In the genomic region with DNA sequence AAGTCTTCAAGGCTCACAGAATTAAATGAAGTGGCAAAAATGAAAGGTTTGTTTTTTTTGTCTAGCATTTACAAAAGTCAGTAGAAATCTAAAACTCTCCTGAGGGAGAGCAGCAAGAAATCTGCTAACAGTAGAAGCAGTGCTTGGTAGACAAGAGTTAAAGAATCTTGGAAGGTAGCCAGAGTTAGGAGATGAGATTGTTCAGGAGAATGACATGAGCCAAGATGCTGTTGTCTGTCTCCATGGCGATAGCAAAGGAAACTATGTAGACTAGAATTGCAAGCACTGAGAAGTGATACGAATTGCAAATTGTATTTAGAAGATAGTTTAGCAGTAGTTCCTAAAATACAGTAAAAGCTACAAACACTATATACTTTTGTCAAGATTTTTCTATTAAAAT, we compare ENCODE assay signal across 14 mouse cellular contexts. TPM values are rescaled to one million over a fixed set of nuclear protein-coding genes. Genes with fewer than 3 reads are reported as not detected.
DNase-seq lines count a peak whose midpoint lies in the region; ATAC-seq lines count a peak whose summit lies in the region.
"Had no signal": no experiment of that assay in that cellular context is flagged by ENCODE, and none has a peak within 500 bp of the region (broad histone marks: within the 10 kb centered on the region; RNA-seq: fewer than 3 reads in every experiment).

No protein-coding gene starts in this region.

- no peaks in the 10 kb centered on the region for H3K9me3 ChIP-seq in forebrain, embryonic 13.5 days (replicated peaks)
- no peaks in the 10 kb centered on the region for H3K9me3 ChIP-seq in forebrain, embryonic 16.5 days (ENCODE audit: control insufficient read depth, low read length)
- no peaks in the 10 kb centered on the region for H3K9me3 ChIP-seq in kidney, embryonic 14.5 days (ENCODE audit: control insufficient read depth, low read length)

- H3K4me3 ChIP-seq in forebrain, embryonic 13.5 days = no peak overlapping the region
- H3K4me3 ChIP-seq in forebrain, embryonic 16.5 days (replicated peaks; ENCODE audit: low read length) = no peak overlapping the region
- no peak overlapping the region for H3K4me3 ChIP-seq in kidney, embryonic 14.5 days (ENCODE audit: low read length)

- peak; percentile 35 for DNase-seq in kidney, adult 9 months
- DNase-seq in testis, postnatal 14 days (ENCODE audit: low spot score) = peak; percentile 41
- DNase-seq in testis, postnatal 10 days (ENCODE audit: low spot score) = no peak
- DNase-seq in skeletal muscle tissue, adult 2 months (ENCODE audit: low read depth, low spot score) = peak; percentile 45
- no peak for DNase-seq in thymus, postnatal 10 days (ENCODE audit: low spot score in 2 of 2)
- DNase-seq: gastrocnemius, postnatal 36 days; kidney, adult 18-20 months; left cerebral cortex, postnatal 4 days; right cerebral cortex, postnatal 25 days had no signal

- H3K4me2 ChIP-seq in forebrain, embryonic 13.5 days = peak overlapping the region; percentile 18; the same call in 1 of the 2 replicates
- no peak overlapping the region for H3K4me2 ChIP-seq in forebrain, embryonic 16.5 days (ENCODE audit: low read length)
- H3K4me2 ChIP-seq in kidney, embryonic 14.5 days (replicated peaks; ENCODE audit: low read depth, low read length) = no peak overlapping the region

- H3K36me3 ChIP-seq in forebrain, embryonic 13.5 days (ENCODE audit: poor library complexity, severe bottlenecking) = peaks cover 24% of the 10 kb centered on the region
- H3K36me3 ChIP-seq in forebrain, embryonic 16.5 days (ENCODE audit: control insufficient read depth, insufficient read depth) = peaks cover 10% of the 10 kb centered on the region
- H3K36me3 ChIP-seq in kidney, embryonic 14.5 days (ENCODE audit: control insufficient read depth, insufficient read depth, low read length) = peaks cover 25% of the 10 kb centered on the region

- peaks cover 42% of the 10 kb centered on the region for H3K4me1 ChIP-seq in forebrain, embryonic 13.5 days
- peaks cover 29% of the 10 kb centered on the region for H3K4me1 ChIP-seq in forebrain, embryonic 16.5 days (replicated peaks; ENCODE audit: control insufficient read depth, insufficient read depth, low read length)
- H3K4me1 ChIP-seq in kidney, embryonic 14.5 days (ENCODE audit: control insufficient read depth, insufficient read depth, low read length) = peaks cover 10% of the 10 kb centered on the region; the same call in 1 of the 2 replicates

- ATAC-seq in forebrain, embryonic 13.5 days = no peak
- no peak for ATAC-seq in forebrain, embryonic 16.5 days
- no peak for ATAC-seq in kidney, embryonic 14.5 days (ENCODE audit: low FRiP score, low TSS enrichment)
- ATAC-seq: activated CD4-positive, CD25-positive, alpha-beta regulatory T cell, adult 4 months had no signal

- no peak overlapping the region for H3K9ac ChIP-seq in forebrain, embryonic 13.5 days
- H3K9ac ChIP-seq in forebrain, embryonic 16.5 days (replicated peaks; ENCODE audit: low read depth, low read length) = no peak overlapping the region
- no peak overlapping the region for H3K9ac ChIP-seq in kidney, embryonic 14.5 days (ENCODE audit: low read depth, low read length)

- no peak overlapping the region for H3K27ac ChIP-seq in forebrain, embryonic 13.5 days
- no peak overlapping the region for H3K27ac ChIP-seq in forebrain, embryonic 16.5 days (ENCODE audit: low read length)
- H3K27ac ChIP-seq in kidney, embryonic 14.5 days (ENCODE audit: low read depth, low read length) = no peak overlapping the region

- no peaks in the 10 kb centered on the region for H3K27me3 ChIP-seq in forebrain, embryonic 13.5 days
- H3K27me3 ChIP-seq in forebrain, embryonic 16.5 days (replicated peaks; ENCODE audit: control insufficient read depth, insufficient read depth, low read length) = no peaks in the 10 kb centered on the region
- no peaks in the 10 kb centered on the region for H3K27me3 ChIP-seq in kidney, embryonic 14.5 days (ENCODE audit: control insufficient read depth, insufficient read depth, low read length)

- WGBS in forebrain, embryonic 13.5 days = 8% methylated on average over 2 of the region's 2 CpGs
- 3% methylated on average over 2 of the region's 2 CpGs for WGBS in forebrain, embryonic 16.5 days
- 64% methylated on average over 2 of the region's 2 CpGs for WGBS in kidney, embryonic 14.5 days

RNA-seq across cellular contexts. Expression of a gene that starts 3.6 kb away (rescaled TPM):
- polyA plus RNA-seq in forebrain, embryonic 13.5 days (2015; fragmentation: Nextera tagmentation; extraction: Ambion mirVana) = 18.9 and 21.4 TPM in 2 replicates
- 20.2 and 20.3 TPM in 2 replicates for polyA plus RNA-seq in forebrain, embryonic 16.5 days (2015; fragmentation: Nextera tagmentation; extraction: Ambion mirVana)
- polyA plus RNA-seq in kidney, embryonic 14.5 days (2014; fragmentation: Nextera tagmentation; extraction: Ambion mirVana) = 15.8 and 23.6 TPM in 2 replicates

RNA-seq across cellular contexts. Expression of a gene that starts 29.4 kb away (rescaled TPM):
- 0.05 TPM in 1 of 2 replicates, not detected in the other for polyA plus RNA-seq in forebrain, embryonic 13.5 days (2015; fragmentation: Nextera tagmentation; extraction: Ambion mirVana)
- not detected in 2 replicates for polyA plus RNA-seq in forebrain, embryonic 16.5 days (2015; fragmentation: Nextera tagmentation; extraction: Ambion mirVana)
- 0.13 and 0.24 TPM in 2 replicates for polyA plus RNA-seq in kidney, embryonic 14.5 days (2014; fragmentation: Nextera tagmentation; extraction: Ambion mirVana)
- polyA plus RNA-seq: activated CD4-positive, CD25-positive, alpha-beta regulatory T cell, adult 4 months; thymus, postnatal 0 days had no signal

RNA-seq across cellular contexts. Expression of a gene that starts 40.9 kb away (rescaled TPM):
- polyA plus RNA-seq in forebrain, embryonic 13.5 days (2015; fragmentation: Nextera tagmentation; extraction: Ambion mirVana) = not detected in 2 replicates
- polyA plus RNA-seq in forebrain, embryonic 16.5 days (2015; fragmentation: Nextera tagmentation; extraction: Ambion mirVana) = not detected in 2 replicates
- not detected in 2 replicates for polyA plus RNA-seq in kidney, embryonic 14.5 days (2014; fragmentation: Nextera tagmentation; extraction: Ambion mirVana)
- polyA plus RNA-seq: activated CD4-positive, CD25-positive, alpha-beta regulatory T cell, adult 4 months; thymus, postnatal 0 days had no signal

RNA-seq across cellular contexts. Expression of a gene that starts 49.9 kb away (rescaled TPM):
- 4.1 and 4.9 TPM in 2 replicates for polyA plus RNA-seq in forebrain, embryonic 13.5 days (2015; fragmentation: Nextera tagmentation; extraction: Ambion mirVana)
- polyA plus RNA-seq in forebrain, embryonic 16.5 days (2015; fragmentation: Nextera tagmentation; extraction: Ambion mirVana) = 4.1 and 4.3 TPM in 2 replicates
- polyA plus RNA-seq in kidney, embryonic 14.5 days (2014; fragmentation: Nextera tagmentation; extraction: Ambion mirVana) = 7.5 and 9.4 TPM in 2 replicates

RNA-seq across cellular contexts. Expression of a gene that starts 54.9 kb away (rescaled TPM):
- polyA plus RNA-seq in forebrain, embryonic 13.5 days (2015; fragmentation: Nextera tagmentation; extraction: Ambion mirVana) = not detected in 2 replicates
- not detected in 2 replicates for polyA plus RNA-seq in forebrain, embryonic 16.5 days (2015; fragmentation: Nextera tagmentation; extraction: Ambion mirVana)
- not detected in 2 replicates for polyA plus RNA-seq in kidney, embryonic 14.5 days (2014; fragmentation: Nextera tagmentation; extraction: Ambion mirVana)
- polyA plus RNA-seq: activated CD4-positive, CD25-positive, alpha-beta regulatory T cell, adult 4 months; thymus, postnatal 0 days had no signal

Comparison
In these comparisons a context has a peak if more than half of its experiments do, and no peak if none do; other contexts are left out.
1. DNase-seq: peak in kidney, adult 9 months (single experiment), testis, postnatal 14 days (single experiment) and skeletal muscle tissue, adult 2 months (single experiment); none in testis, postnatal 10 days (single experiment) and thymus, postnatal 10 days (0 of 2).